Mouse (Mus musculus) G1E-ER4 (cell line): ENCODE measurements around the gene Nol10. TPM values are rescaled to one million over a fixed set of nuclear protein-coding genes. Genes with fewer than 3 reads are reported as not detected.

ENCODE experiments used
- GATA1 ChIP-seq: IDR thresholded peaks from one replicate; pipeline ENCODE4 v1.8.0; 2012; ENCODE audit warnings: low read length, inconsistent platforms
- polyA plus RNA-seq: library from polyadenylated mRNA; stranded (reverse); fragments of >175 nt; gene quantifications from 2 replicates; pipeline ENCODE4 v1.2.3, GENCODE M21; 2012

The Nol10 gene
- polyA plus RNA-seq, 1 experiment: 3.2 TPM

GRCm38 (mm10) chr12:17350106-17350505 lies 1.8 kb downstream of the Nol10 start:
- TF ChIP-seq GATA1: no peak

- no peak for TF ChIP-seq GATA1
These were observed 8.6 kb downstream of the Nol10 start for GRCm38 (mm10) chr12:17356853-17357252.

- no peak for TF ChIP-seq GATA1
These were observed 9.5 kb downstream of the Nol10 start for GRCm38 (mm10) chr12:17357795-17358194.

- TF ChIP-seq GATA1: no peak
These were observed 10.7 kb downstream of the Nol10 start for GRCm38 (mm10) chr12:17358981-17359380.

GRCm38 (mm10) chr12:17360104-17360503 lies 11.8 kb downstream of the Nol10 start:
- no peak for TF ChIP-seq GATA1

GRCm38 (mm10) chr12:17360650-17361049 lies 12.4 kb downstream of the Nol10 start:
- TF ChIP-seq GATA1: no peak

GRCm38 (mm10) chr12:17362316-17362715 lies 14.1 kb downstream of the Nol10 start:
- TF ChIP-seq GATA1: no peak

GRCm38 (mm10) chr12:17366981-17367380 lies 18.7 kb downstream of the Nol10 start:
- TF ChIP-seq GATA1: no peak

GRCm38 (mm10) chr12:17369111-17369510 lies 20.9 kb downstream of the Nol10 start:
- no peak for TF ChIP-seq GATA1

GRCm38 (mm10) chr12:17369551-17370325 lies 21.5 kb downstream of the Nol10 start:
- TF ChIP-seq GATA1: no peak

GRCm38 (mm10) chr12:17371589-17372235 lies 23.5 kb downstream of the Nol10 start:
- TF ChIP-seq GATA1: no peak

GRCm38 (mm10) chr12:17372696-17373095 lies 24.4 kb downstream of the Nol10 start:
- no peak for TF ChIP-seq GATA1

GRCm38 (mm10) chr12:17373470-17373975 lies 25.3 kb downstream of the Nol10 start:
- TF ChIP-seq GATA1: no peak

GRCm38 (mm10) chr12:17375243-17375642 lies 27.0 kb downstream of the Nol10 start:
- no peak for TF ChIP-seq GATA1

- no peak for TF ChIP-seq GATA1
These were observed 28.3 kb downstream of the Nol10 start for GRCm38 (mm10) chr12:17376521-17376920.

- TF ChIP-seq GATA1: no peak
These were observed 32.7 kb downstream of the Nol10 start for GRCm38 (mm10) chr12:17380991-17381390.

GRCm38 (mm10) chr12:17382759-17383158 lies 34.5 kb downstream of the Nol10 start:
- no peak for TF ChIP-seq GATA1
